Mouse (Mus musculus) lung, postnatal 14 days (tissue): ENCODE measurements around the gene Oaz1.
"Not testable (repeated sequence)": the region's sequence is repeated elsewhere in the genome, so short reads cannot be mapped to it uniquely, and the experiment has no call there.

Source experiments
- DNase-seq: peaks from one replicate; pipeline ENCODE4 v3.0.0; 2021

Oaz1 gene

DNA sequence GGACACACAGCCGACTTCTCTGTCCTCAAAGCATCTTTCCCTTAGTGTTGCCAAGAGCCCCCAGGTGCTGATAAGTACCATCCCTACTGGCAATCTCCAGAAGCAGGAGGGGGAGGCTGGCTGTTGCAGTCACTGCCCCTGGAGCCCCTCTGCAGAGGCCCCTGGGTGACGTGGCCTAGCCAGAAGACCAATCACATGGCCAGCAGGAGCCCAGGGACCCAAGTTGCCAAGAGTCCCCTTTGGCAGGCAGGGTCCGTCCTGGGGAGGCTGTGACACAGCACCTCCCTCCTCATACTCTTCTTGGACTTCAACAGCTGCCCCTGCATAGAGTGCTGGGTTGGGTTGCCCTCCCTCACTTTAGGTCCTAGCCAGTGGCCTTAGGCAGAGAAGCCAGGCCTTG is 23.5 kb upstream of the Oaz1 start:
- DNase-seq: no peak

GRCm38 (mm10) chr10:80804340-80804739 is 22.1 kb upstream of the Oaz1 start:
- no peak for DNase-seq

GRCm38 (mm10) chr10:80804916-80805315 is 21.5 kb upstream of the Oaz1 start, which contains the start of gene Amh:
Amh (plus strand) TSS chr10:80805243.
- DNase-seq: no peak

DNA sequence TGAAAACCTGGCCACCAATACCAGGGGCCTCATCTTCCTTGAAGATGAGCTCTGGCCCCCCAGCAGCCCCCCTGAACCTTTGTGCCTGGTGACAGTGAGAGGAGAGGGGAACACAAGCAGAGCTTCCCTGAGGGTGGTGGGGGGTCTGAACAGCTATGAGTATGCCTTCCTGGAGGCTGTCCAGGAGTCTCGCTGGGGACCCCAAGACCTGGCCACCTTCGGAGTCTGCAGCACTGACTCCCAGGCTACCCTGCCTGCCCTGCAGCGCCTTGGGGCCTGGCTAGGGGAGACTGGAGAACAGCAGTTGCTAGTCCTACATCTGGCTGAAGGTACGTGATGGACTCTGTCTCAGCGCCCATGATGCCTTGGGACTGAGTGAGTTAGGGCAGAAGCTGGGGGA is 21.1 kb upstream of the Oaz1 start:
- no peak for DNase-seq

DNA sequence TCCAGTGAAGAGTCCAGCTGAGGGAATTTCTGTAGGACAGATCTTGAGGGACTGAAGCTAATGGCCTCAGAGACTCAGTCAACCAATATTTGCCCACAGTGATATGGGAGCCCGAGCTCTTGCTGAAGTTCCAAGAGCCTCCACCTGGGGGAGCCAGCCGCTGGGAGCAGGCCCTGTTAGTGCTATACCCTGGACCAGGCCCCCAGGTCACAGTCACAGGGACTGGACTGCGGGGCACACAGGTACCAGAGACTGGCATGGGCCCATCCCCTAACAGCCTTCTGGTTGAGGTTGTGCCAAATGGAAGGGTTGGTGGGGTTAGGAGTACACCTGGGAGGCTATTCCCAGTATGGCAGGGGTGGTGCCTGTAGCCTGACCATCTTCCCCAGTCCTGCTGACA is 20.5 kb upstream of the Oaz1 start:
- DNase-seq: peak; percentile 79

GRCm38 (mm10) chr10:80806341-80807056 is 20.0 kb upstream of the Oaz1 start:
- DNase-seq: no peak

GRCm38 (mm10) chr10:80807057-80807627 is 19.3 kb upstream of the Oaz1 start:
- DNase-seq: peak; percentile 56

GRCm38 (mm10) chr10:80808099-80808984 is 18.1 kb upstream of the Oaz1 start:
- DNase-seq: no peak

DNA sequence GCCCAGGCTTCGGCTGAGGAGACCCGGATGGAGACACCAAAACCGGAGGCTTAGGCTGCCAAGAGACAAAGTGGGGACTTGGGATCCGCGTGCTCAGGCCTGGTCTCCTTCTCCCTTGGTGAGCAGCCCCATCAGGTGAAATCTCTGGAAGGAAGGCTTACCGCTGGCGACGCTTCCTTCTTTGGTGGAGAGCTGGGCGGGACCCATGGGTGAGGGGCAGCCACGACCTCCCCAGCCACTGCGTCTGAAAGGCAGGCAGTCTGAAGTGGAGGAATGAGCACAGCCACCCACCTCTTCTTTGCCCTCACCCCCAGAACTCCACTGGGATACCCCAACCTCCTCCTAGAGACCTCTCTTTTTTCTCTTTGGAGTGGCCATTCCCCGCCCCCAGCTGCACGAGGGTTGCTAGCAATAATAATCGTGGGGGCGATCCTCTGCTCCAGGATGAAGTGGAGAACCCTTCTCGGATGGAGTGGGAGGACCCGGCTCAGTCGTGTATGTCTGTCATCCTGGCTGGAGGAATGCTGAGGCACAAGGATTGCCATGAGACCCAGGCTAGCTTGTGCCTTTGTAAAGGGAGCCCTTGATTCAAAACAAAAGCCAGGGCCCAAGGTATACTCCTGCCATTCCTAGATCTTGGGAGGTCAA is 17.3 kb upstream of the Oaz1 start:
- DNase-seq: no peak

DNA sequence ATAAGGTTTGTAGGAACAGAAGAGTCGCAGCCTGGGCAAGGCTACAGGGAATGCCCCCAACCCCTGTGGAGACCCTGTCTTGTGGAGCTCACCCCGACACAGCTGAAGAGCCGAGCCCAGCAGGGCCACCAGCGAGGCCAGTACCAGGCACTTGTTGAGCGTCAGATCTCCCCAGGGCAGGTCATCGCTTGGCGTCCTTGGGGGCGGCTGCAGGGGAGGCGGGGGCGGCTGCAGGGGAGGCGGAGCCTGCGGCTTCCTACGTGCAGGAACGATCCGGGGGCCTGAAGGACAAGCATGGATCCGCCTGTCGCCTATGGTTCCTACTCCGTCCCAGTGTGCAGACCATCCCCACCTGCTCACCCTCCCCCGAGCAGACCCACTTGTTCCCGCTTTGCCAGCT is 16.4 kb upstream of the Oaz1 start:
- DNase-seq: no peak

DNA sequence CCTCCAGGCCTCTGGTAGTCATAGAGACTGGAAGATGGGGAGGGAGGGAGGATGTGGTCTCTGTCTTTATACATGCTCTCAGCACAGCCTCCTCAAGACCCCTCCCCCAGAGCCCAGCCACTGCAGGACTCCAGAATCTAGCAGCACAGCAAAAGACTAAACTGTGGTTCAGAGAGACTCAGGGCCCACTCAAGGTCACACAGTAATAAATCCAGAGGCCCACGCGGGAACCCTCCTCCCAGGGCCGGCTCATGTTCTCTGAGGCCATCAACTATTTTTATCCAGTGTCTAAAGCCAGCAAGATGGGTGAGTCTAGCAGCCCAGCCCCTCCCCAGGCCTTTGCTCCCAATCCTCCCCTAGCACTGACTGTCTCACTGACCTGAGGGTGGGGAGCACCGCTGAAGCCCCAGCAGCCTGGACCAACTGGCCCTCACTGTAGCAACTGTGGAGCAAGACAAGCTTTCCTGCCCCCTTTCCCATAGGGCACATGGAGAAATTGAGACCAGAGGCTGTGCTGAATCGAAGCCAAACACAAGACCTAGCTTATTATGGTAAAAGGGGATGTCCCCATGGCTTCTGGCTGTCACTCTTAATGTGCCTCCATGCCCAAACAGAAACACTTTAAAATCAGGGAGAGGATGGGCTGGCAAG is 13.9 kb upstream of the Oaz1 start:
- DNase-seq: no peak

DNA sequence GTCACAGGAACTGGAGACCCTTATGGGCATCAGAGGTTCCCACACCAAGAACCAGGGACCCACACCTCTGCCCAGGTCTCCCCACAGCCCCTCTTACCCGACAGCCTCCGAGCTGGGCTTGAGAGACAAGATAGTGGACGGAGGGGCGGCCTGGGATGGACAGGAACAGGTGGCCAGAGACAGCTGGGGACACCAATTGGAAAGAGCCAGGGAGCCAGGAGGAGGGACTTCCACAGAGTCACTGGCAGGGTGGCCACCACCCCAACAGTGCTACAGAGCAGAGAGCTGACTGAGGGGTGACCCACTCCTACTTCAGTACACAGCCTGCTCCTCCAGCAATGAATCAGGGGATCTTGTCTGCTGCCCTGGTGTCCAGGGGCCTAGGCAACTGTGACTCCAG is 13.1 kb upstream of the Oaz1 start, which contains the start of gene Jsrp1:
Gene Jsrp1, minus strand, starts transcription at position 133 of the 400 bp plus-strand sequence.
- DNase-seq: no peak

GRCm38 (mm10) chr10:80814800-80815199 is 11.7 kb upstream of the Oaz1 start:
- DNase-seq: no peak

DNA sequence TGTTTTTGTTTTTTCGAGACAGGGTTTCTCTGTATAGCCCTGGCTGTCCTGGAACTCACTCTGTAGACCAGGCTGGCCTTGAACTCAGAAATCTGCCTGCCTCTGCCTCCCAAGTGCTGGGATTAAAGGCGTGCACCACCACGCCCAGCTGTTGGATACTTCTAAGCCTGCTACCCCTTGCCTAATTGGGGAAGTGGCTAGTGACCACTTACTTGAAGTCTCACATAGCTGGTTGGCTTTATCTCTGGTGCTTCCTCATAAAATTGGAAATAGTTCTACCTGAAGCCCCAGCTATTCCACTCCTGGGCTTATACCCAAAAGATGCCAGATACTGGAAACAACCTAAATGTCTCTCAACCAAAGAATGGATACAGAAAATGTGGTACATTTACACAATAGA is 10.2 kb upstream of the Oaz1 start:
- DNase-seq: not testable (repeated sequence)

DNA sequence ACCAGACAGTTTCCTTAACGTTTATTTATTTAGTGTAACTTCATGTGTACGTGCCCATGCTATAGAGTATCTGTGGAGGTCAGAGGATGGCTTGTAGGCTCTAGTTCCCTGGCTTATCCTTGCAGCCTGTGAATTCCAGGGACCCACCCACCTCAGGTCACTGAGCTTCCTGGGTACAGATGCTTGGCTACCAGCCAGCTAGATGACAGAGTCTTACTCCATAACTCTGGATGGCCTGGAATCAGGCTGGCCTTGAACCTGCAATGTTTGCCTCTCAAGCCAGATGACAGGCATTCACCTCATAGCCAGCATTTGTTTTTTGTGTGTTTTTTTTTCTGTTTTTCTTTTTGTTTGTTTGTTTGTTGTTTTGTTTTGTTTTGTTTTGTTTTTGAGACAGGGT is 9.3 kb upstream of the Oaz1 start:
- no peak for DNase-seq

DNA sequence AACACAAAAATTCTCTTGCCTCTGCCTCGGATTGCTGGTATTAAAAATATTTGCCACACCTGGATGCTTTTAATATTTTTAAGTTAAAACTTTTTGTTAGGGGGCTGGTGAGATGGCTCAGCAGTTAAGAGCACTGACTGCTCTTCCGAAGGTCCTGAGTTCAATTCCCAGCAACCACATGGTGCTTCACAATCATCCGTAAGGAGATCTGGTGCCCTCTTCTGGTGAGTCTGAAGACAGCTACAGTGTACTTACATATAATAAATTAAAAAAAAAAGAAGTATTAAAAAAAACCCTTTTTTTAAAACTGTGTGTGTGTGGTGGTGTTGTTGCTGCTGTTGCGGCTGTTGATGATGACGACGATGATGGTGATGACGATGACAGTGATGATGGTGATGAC is 8.5 kb upstream of the Oaz1 start:
- not testable (repeated sequence) for DNase-seq

DNA sequence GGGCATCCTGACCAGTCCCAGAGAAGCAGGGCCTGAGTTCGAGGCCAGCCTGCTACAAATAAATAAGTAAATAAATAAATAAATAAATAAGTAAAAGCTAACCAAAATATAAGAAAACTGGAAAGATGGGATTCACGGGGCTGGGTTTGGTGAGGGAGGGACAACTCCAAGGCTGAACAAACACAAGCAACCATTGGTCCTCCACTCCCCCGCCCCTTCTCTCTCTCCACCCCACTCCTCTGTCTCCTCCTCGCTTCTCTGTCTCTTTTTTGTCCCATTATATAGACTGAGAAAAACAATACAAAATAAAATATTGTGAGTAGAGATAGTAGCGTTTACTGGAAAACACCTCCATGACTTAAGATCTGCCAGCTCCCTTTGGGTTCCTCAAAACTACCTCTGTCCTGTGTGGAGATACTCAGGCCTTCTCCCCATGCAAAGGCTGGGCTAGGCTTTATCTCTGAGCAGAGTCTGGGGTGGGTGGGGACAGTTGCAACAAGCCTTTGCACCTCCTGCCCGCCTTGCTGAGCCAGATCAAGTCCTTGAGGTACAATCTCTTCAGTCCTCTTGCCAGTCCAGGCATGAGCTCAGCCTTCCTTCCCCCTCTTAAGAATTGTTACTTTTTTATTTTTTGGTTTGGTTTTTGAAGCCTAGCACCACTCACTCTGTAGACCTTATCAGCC is 7.7 kb upstream of the Oaz1 start:
- DNase-seq: no peak

- DNase-seq: no peak
Measured at GRCm38 (mm10) chr10:80819406-80819805, 7.0 kb upstream of the Oaz1 start.

DNA sequence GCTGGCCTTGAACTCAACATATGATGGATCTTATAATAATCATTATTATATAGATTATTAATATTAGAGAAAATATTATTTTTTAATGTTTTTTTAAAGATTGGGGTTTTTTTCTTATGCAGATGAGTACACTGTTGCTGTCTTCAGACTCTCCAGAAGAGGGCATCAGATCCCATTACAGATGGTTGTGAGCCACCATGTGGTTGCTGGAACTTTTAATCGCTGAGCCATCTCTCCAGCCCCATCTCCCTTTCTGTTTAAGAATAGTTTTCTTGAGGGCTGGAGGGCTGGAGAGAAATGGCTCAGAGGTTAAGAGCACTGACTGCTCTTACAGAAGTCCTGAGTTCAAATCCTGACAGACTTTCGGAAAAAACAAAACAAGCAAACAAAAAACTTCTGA is 4.5 kb upstream of the Oaz1 start:
- peak; percentile 38 for DNase-seq

DNA sequence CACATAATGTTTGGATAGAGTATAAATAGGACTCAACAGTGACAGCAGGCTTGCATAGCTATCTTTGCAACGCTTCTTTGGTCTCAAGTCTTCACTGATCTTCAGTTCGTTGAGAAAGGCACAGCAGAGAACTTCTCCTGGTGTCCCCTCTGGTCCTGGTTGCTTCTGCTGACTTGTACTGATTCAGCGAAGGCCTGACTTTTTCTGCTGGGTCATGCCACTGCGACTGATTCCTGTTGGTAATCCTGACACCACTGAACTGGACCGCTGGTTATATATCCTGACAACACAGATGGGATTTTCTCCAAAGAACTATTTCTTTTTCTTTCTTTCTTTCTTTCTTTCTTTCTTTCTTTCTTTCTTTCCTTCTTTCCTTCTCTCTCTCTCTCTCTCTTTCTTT is 3.9 kb upstream of the Oaz1 start:
- DNase-seq: no peak

DNA sequence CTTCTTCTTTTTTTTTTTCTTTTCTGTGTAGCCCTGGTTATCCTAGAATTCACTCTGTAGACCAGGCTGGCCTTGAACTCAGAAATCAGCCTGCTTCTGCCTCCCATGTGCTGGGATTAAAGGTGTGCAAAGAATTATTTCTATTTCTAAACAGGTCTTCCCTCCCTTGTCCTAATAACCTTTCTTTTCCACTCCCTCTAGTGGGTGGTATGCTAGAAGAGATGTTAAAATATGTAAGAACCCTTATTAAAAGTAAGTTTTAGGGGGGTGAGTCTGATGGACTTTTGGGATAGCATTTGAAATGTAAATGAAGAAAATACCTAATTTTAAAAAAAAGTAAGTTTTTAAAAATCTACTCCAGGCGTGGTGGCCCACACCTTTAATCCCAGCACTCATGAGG is 3.1 kb upstream of the Oaz1 start:
- no peak for DNase-seq
